Mouse (Mus musculus): ENCODE results near the gene Anks3. TPM values are rescaled to one million over a fixed set of nuclear protein-coding genes. Genes with fewer than 3 reads are reported as not detected.

The Anks3 gene
- total RNA-seq, 1 experiment from 2014 or later, result 48.5 TPM

- DNase-seq, result no peak
Observed at GRCm38 (mm10) chr16:4968426-4968825, 4.4 kb upstream of the Anks3 start.

- no peak for DNase-seq
Observed at GRCm38 (mm10) chr16:4965392-4966129, 1.6 kb upstream of the Anks3 start.

- DNase-seq, result no peak
Observed at GRCm38 (mm10) chr16:4964731-4965391, 856 bp upstream of the Anks3 start.

- no peak for DNase-seq
Observed at GRCm38 (mm10) chr16:4963346-4963745, 659 bp downstream of the Anks3 start.

GRCm38 (mm10) chr16:4960260-4960659, 3.7 kb downstream of the Anks3 start:
- no peak for DNase-seq

GRCm38 (mm10) chr16:4957446-4957845, 6.6 kb downstream of the Anks3 start:
- no peak for DNase-seq

- no peak for DNase-seq
Observed at GRCm38 (mm10) chr16:4956609-4957008, 7.4 kb downstream of the Anks3 start.

GRCm38 (mm10) chr16:4947378-4947777, 16.6 kb downstream of the Anks3 start:
- DNase-seq, result no peak

- DNase-seq, result no peak
Observed at GRCm38 (mm10) chr16:4946155-4946554, 17.9 kb downstream of the Anks3 start.

- DNase-seq, result no peak
Observed at GRCm38 (mm10) chr16:4945415-4945814, 18.6 kb downstream of the Anks3 start.

- no peak for DNase-seq
Observed at GRCm38 (mm10) chr16:4943431-4943830, 20.6 kb downstream of the Anks3 start.

- no peak for DNase-seq
Observed at GRCm38 (mm10) chr16:4942868-4943267, 21.1 kb downstream of the Anks3 start.

- DNase-seq, result no peak
Observed at GRCm38 (mm10) chr16:4941016-4941415, 23.0 kb downstream of the Anks3 start.

GRCm38 (mm10) chr16:4940311-4940850, 23.6 kb downstream of the Anks3 start:
- DNase-seq, result no peak

GRCm38 (mm10) chr16:4939412-4939811, 24.6 kb downstream of the Anks3 start:
- DNase-seq, result peak; percentile 49

- peak; percentile 96 for DNase-seq
Observed at GRCm38 (mm10) chr16:4938989-4939388, 25.0 kb downstream of the Anks3 start.

- no peak for DNase-seq
Observed at GRCm38 (mm10) chr16:4938461-4938860, 25.5 kb downstream of the Anks3 start, which contains the start of gene Nudt16l1. Gene Nudt16l1, plus strand, starts transcription at chr16:4938761.

GRCm38 (mm10) chr16:4937351-4938190, 26.4 kb downstream of the Anks3 start:
- DNase-seq, result no peak

GRCm38 (mm10) chr16:4935931-4936703, 27.9 kb downstream of the Anks3 start:
- DNase-seq, result no peak

- DNase-seq, result no peak
Observed at GRCm38 (mm10) chr16:4935430-4935829, 28.6 kb downstream of the Anks3 start.

GRCm38 (mm10) chr16:4932429-4932828, 31.6 kb downstream of the Anks3 start:
- peak; percentile 43 for DNase-seq

- DNase-seq, result no peak
Observed at GRCm38 (mm10) chr16:4928474-4928873, 35.5 kb downstream of the Anks3 start.
